Mouse (Mus musculus) skeletal muscle tissue, adult 2 months (tissue): ENCODE measurements at regions not wholly inside any gene's neighbourhood (a gene's known extent, or its start where the extent isn't known, plus 50 kb on each side); places are given as distances from the start of the nearest gene placed in this dataset.

Source experiments
- DNase-seq: peaks from one replicate; pipeline ENCODE4 v3.0.0-alpha.2; 2012; ENCODE audit warnings: low read depth, low spot score

DNA sequence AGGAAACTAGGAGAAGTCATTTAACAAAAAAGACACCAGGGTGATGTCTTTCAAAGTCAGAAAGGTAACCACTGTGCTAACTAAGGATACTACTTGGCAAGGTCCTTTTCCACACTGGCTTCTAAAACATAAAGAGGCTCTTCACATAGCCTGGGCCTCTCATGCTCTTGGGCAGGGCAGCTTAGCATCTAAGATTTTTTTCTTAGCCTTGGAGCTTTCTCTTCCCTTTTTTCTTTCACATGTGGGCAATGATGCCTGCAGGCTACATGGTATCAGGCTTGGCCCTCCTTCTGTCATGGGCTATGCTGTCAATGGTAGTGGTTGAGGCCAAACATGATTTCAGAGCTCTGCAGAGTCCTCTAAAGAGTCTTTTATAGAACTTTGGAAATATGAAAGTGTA, 60.6 kb downstream of the Serpinb6d start:
- no peak for DNase-seq

DNA sequence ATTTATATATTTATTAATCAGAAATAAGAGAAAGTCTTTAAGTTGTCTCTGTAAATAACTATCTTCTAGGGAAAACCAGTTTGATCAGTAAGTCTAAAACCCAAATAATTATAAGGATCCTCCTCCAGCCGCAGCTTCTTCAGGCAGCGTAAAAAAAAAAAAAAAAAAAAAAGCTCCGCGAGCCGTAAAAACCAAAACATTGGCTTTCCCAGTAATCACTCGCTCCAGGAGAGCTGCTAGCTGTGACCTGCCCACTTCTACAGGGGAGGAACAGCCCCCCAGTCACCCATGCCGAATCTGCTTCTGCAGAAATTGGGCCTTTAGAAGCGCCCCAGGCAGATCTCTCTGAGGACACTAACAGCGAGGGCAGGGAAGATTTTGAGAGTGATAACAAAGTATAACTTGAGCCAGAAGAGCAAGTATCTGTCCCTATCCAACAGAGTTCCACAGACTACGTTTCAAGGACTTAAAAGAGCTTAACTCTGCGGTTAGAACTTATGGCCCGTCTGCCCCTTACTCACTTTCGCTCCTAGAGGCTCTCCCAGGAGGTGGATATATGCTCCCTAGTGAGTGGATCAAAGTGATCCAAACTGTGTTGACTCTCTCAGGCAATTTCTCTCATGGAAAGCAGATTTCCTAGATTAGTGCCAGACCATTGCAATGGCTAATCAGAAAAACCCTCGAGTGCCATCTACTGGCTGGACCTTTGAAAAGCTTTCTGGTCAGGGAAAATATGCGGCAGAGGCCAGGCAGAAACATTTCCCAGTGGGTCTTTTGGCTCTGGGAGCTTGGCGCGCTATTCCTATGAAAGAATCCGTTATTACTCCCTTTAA, 80.7 kb downstream of the Serpinb6e start:
- DNase-seq = peak; percentile 1

DNA sequence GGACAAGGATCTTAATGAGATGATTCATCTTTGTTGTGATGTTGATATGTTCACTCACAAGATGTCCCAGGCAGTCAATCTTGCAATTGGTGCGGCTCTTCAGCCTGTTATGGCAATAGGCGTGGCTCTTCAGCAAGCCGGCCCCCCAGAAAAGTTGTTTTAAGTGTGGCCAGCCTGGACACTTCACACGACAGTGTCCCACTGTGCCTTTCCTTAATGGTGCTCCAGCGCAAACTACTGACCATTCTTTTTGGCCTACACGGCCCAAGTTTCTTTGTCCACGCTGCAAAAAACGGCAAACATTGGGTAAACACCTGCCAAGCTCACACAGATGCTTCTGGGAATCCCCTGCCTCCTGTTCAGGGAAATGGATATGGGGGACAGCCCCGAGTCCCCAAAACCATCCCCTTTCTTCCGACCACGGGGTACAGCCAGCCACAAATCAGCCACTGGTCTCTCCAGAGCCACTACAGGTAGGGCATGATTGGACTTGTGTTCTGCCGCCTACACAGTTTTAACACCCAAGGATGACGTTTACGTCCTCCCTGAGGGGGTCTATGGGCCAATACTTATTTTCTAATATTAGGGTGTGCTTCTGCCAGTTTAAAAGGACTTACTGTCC, 79.8 kb downstream of the Serpinb6e start:
- DNase-seq = no peak
